Mouse (Mus musculus): ENCODE results near the gene Col15a1. TPM values are rescaled to one million over a fixed set of nuclear protein-coding genes. Genes with fewer than 3 reads are reported as not detected.

The Col15a1 gene
- total RNA-seq, 2 experiments from 2014 or later, result 24.6 to 26.5 TPM

DNA sequence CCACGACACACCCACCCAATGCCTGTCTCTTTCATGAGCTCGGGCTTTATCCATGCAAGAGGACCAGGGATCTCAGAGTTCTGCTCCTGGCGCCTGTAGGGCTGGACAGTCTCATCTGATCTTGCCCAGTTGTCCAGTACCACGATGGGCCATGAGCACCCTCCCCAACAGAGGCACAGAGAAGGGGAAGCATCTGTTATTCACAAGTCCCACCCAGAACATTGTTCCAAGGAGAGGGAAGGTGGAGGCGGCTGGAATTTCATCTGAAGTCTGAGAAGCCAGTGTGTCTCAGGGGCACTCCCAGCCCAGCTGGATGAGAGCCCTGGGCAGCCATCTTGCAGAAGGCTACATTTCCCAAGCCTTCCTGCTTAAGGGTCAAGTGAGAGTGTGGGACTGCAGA lies 21.0 kb downstream of the Col15a1 start:
- no peak for DNase-seq
- intact Hi-C loops (cut with DNase I), result no loop called here

GRCm38 (mm10) chr4:47230498-47230897 lies 22.5 kb downstream of the Col15a1 start:
- DNase-seq, result no peak
- intact Hi-C loops (cut with DNase I), result no loop called here

GRCm38 (mm10) chr4:47231322-47231721 lies 23.4 kb downstream of the Col15a1 start:
- DNase-seq, result no peak

GRCm38 (mm10) chr4:47233192-47233835 lies 25.4 kb downstream of the Col15a1 start:
- intact Hi-C loops (cut with DNase I), result no loop called here
- no peak for DNase-seq

More at GRCm38 (mm10) chr4:47231322-47231721, 23.4 kb downstream of the Col15a1 start:
- intact Hi-C loops (cut with DNase I), result no loop called here

DNA sequence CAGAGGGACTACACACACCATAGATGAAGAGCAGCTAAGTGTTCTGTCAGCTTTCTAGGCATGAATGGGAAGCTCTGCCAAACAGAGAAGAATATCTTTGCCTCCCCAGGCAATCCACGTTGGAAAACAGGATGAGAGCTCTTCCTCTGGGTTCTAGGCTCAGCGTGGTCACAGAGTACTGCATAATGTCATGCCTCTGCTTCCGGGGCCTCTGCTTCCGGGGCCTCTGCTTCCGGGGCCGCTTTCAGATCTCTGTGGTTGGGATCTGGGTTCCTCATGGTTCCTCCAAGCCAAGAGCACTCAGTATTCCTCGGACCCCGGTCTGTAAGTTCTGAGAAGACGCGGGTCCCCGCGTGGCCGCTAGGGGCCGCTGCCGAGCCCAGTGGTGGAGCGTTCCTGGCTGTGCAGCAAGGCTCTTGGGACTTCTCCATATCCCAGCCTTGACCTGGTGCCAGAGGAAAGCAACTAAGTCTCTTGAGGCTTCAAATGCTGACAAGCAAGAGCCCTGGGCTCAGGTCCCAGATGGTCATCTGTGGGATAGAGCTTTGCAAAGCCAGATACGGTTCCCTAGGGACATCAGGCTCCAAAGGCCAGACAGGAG lies 26.8 kb downstream of the Col15a1 start:
- intact Hi-C loops (cut with DNase I), result no loop called here
- peak; percentile 82 for DNase-seq

- intact Hi-C loops (cut with DNase I), result no loop called here
- no peak for DNase-seq
Observed at GRCm38 (mm10) chr4:47235312-47235711, 27.4 kb downstream of the Col15a1 start.

GRCm38 (mm10) chr4:47236104-47236503 lies 28.1 kb downstream of the Col15a1 start:
- DNase-seq, result no peak

GRCm38 (mm10) chr4:47237220-47237619 lies 29.3 kb downstream of the Col15a1 start:
- DNase-seq, result peak; percentile 42
- intact Hi-C loops (cut with DNase I), result no loop called here

More at GRCm38 (mm10) chr4:47236104-47236503, 28.1 kb downstream of the Col15a1 start:
- intact Hi-C loops (cut with DNase I), result no loop called here

DNA sequence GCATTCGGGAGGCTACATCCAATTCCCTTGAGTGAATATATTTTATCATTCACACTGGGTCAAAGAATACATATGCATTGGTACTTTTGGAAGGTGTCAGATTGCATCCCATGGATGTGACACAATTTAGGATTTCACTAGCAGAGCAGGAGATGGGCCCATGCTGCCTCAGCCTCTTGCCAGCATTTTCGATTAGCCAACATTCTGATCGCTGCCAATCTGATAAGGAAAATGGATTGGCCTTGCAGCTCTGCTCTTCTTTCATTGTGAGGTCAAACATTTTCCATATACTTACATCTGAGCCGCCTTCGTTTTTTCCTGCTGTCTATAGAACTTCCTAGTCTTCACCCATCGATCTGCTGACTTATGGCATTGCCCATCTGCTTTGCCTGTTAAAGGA lies 31.2 kb downstream of the Col15a1 start:
- intact Hi-C loops (cut with DNase I), result no loop called here
- no peak for DNase-seq

DNA sequence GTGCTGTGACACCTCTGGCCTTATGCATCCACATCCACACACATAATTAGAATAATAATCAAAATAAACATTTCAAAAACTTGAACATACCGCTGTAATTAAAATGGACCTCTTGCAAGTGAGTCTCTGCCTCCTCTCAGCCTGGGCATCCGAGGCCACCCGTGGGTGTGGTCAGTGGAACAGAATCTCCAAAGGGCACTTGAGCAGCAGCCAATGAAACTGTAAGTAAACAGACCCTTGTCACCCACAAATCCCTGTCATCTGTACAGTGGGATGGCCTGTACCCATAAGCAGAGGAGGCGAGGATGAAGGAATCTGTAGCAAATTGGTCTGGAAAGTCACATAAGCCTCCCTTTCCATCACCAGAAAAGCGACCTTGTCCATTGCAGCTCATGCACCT lies 32.9 kb downstream of the Col15a1 start:
- intact Hi-C loops (cut with DNase I), result loop anchor here (10.0 kb wide), 1 partner anchor 154 kb away; no protein-coding TSS in a partner anchor

GRCm38 (mm10) chr4:47242127-47242526 lies 34.2 kb downstream of the Col15a1 start:
- intact Hi-C loops (cut with DNase I), result loop anchor here (10.0 kb wide), 1 partner anchor 153 kb away; no protein-coding TSS in a partner anchor

More for the DNA sequence above, 32.9 kb downstream of the Col15a1 start:
- DNase-seq, result no peak

GRCm38 (mm10) chr4:47244651-47245050 lies 36.7 kb downstream of the Col15a1 start:
- DNase-seq, result no peak
- intact Hi-C loops (cut with DNase I), result loop anchor here (5.0 to 10.0 kb wide), 3 partner anchors 108 to 150 kb away; partner anchors contain the start of gene Tgfbr1

More at GRCm38 (mm10) chr4:47242127-47242526, 34.2 kb downstream of the Col15a1 start:
- DNase-seq, result no peak

DNA sequence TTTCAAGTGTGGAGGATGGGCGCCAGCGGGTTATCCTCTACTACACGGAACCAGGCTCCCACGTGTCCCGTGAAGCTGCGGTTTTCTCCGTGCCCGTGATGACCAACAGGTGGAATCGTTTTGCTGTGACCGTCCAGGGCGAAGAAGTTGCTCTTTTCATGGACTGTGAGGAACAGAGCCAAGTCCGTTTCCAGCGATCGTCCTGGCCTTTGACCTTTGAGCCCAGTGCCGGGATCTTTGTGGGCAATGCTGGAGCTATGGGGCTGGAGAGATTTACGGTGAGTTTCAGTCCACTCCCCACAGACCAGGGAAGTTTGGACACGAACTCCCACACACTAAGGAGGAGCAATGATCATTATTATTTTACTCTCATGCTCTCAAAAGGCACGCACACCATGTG lies 37.7 kb downstream of the Col15a1 start:
- no peak for DNase-seq
- intact Hi-C loops (cut with DNase I), result loop anchor here (5.0 to 10.0 kb wide), 3 partner anchors 107 to 149 kb away; partner anchors contain the start of gene Tgfbr1

- intact Hi-C loops (cut with DNase I), result loop anchor here (5.0 to 10.0 kb wide), 3 partner anchors 105 to 148 kb away; partner anchors contain the start of gene Tgfbr1
- DNase-seq, result no peak
Observed at GRCm38 (mm10) chr4:47246811-47247210, 38.9 kb downstream of the Col15a1 start.

- no peak for DNase-seq
- intact Hi-C loops (cut with DNase I), result loop anchor here (5.0 to 10.0 kb wide), 3 partner anchors 105 to 147 kb away; partner anchors contain the start of gene Tgfbr1
Observed at GRCm38 (mm10) chr4:47247574-47247973, 39.6 kb downstream of the Col15a1 start.

DNA sequence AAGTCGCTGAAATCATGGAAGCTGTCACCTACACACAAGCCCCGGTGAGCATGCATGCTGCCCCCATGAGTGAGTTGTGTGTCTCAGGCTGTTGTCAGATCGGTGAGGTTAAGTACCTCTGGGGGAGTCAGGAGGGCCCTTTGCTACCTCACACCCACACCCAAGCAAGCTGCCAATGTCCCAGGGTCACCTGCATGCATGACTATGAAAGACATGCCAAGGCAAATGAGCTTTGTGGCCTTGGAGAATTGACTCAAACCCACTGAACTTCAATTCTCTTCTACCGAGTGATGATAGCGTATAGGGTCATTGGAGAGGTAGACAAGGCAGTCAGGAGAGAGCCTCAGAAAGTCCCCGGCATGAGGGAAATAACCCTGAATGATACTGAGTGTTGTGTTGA lies 41.2 kb downstream of the Col15a1 start:
- intact Hi-C loops (cut with DNase I), result loop anchor here (5.0 to 10.0 kb wide), 3 partner anchors 103 to 146 kb away; partner anchors contain the start of gene Tgfbr1
- no peak for DNase-seq

DNA sequence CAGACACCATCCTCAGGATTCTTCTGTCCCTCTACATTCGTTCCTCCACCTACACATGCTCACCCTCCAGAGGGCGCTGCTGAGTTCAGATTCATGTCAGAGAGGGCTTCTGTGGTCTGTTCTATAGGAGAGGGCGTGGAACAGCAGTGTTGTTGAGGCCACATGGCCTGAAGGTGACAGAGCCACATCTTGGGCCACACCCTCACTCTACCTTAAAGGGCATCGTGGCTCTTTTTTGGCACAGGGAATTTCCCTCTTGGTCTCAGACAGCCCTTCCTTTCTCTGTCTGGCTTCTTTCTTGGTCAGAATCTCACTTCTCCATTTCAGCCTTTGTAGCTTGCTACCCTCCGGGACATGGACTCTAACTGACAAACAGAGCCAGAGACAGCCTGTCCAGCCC lies 43.1 kb downstream of the Col15a1 start:
- DNase-seq, result peak; percentile 83
- intact Hi-C loops (cut with DNase I), result no loop called here

DNA sequence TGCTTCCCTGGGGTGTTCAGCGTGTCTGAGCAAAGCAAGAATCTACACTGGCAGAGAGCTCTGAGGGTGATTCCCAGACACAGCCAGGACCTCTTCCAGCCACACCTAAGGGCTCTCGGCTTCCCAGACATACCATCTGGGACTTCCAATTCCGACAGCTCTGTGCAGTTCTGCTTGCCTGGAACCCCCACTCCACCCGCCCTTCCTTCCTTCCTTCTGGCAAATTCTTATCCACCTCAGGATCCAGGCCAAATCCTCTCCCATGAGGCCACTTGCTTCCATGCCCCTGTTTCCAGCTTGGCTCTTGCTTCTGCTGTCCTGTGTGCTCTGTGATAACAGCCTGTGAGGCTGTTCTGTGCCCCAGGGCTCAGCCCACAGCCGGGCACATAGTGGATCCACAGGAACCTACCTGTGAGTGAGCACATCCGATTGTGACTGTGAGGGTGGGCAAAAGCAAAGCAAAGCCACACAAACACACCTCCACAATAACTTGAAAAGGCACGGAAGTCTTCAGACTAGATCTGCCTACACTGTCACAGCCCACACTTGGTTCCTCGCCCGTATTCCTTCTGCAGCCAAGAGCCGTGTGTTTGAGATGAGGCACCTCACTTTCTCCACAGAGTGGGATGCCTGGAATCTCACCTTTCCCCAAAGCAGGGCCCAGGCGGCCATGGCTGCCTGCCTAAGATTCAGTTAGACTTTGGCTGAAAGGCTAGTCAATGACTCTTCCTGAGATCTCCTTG lies 43.9 kb downstream of the Col15a1 start:
- intact Hi-C loops (cut with DNase I), result no loop called here

GRCm38 (mm10) chr4:47252627-47253026 lies 44.7 kb downstream of the Col15a1 start:
- no peak for DNase-seq
- intact Hi-C loops (cut with DNase I), result no loop called here

More for the DNA sequence above, 43.9 kb downstream of the Col15a1 start:
- peak; percentile 76 for DNase-seq

GRCm38 (mm10) chr4:47255641-47256040 lies 47.7 kb downstream of the Col15a1 start:
- peak; percentile 79 for DNase-seq
- intact Hi-C loops (cut with DNase I), result no loop called here

DNA sequence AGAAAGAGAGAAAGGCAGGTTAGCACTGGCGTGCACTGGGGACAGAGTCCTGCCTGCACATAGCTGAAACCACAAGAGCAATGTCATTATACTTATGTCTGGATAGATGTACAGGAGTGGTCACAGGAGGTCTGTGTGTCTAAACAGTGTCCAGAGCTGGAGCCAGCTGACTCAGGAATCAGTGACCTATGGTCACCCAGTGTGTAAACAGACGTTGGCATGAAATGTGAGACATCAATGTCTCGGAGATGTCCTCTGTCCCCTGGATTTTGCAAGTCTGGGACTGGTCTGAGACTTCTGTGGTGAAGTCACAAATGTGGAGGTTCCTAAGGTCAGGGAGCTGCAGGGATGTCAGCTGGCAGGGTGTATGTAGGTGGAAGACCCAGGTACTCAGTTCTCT lies 50.2 kb downstream of the Col15a1 start:
- DNase-seq, result no peak
- intact Hi-C loops (cut with DNase I), result no loop called here

Data from left cerebral cortex, postnatal 4 days (tissue).